Mouse (Mus musculus) lung, adult 10 weeks (tissue): ENCODE measurements around the gene Slc35a1. TPM values are rescaled to one million over a fixed set of nuclear protein-coding genes. Genes with fewer than 3 reads are reported as not detected.

ENCODE experiments used
- polyA plus RNA-seq: library from polyadenylated mRNA; stranded (reverse); fragments of 350-450 nt; fragmentation: Illumina TruSeq; extraction: RNeasy Lipid Tissue Mini Kit (QIAGEN cat#74804); gene quantifications from one replicate; pipeline ENCODE4 v1.2.3, GENCODE M21; 2014; ENCODE audit warnings: low read depth, low replicate concordance; ENCODE audit not compliant: insufficient read depth

The Slc35a1 gene
- polyA plus RNA-seq, result 25.3 TPM

GRCm38 (mm10) chr4:34686874-34687567 lies at the start of gene Slc35a1:
Gene Slc35a1 (minus strand): TSS chr4:34687438.

GRCm38 (mm10) chr4:34729851-34730341 lies 42.7 kb upstream of the Slc35a1 start, which contains the start of gene Cfap206:
Gene Cfap206 (minus strand): TSS chr4:34730206.

GRCm38 (mm10) chr4:34614630-34615094 lies 72.6 kb downstream of the Slc35a1 start, which contains the start of the genes Orc3 and Rars2:
Gene Orc3 (minus strand): TSS chr4:34614944.
Gene Rars2 (plus strand): TSS chr4:34614957.

Other genes starting within 250 kb of the Slc35a1 start
- gene Akirin2, start 136.5 kb downstream of the Slc35a1 start, polyA plus RNA-seq, result 48.9 TPM
- 16.9 TPM for gene Orc3, start 72.5 kb downstream of the Slc35a1 start, polyA plus RNA-seq
- 12.7 TPM for gene Rars2, start 72.5 kb downstream of the Slc35a1 start, polyA plus RNA-seq
- 11.8 TPM for gene Cfap206, start 42.8 kb upstream of the Slc35a1 start, polyA plus RNA-seq
- gene Gm136, start 68.8 kb upstream of the Slc35a1 start, polyA plus RNA-seq, result not detected
- 27.0 TPM for gene Smim8, start 91.0 kb upstream of the Slc35a1 start, polyA plus RNA-seq
- 3.0 TPM for gene Zfp292, start 195.5 kb upstream of the Slc35a1 start, polyA plus RNA-seq
- not detected for gene Cga, start 206.3 kb upstream of the Slc35a1 start, polyA plus RNA-seq